Mouse (Mus musculus): Measurements from ENCODE around the gene Srarp. TPM values are rescaled to one million over a fixed set of nuclear protein-coding genes. Genes with fewer than 3 reads are reported as not detected.
A peak's percentile ranks its signal among the peaks of the same experiment; 100 is the strongest.

Gene Srarp
- total RNA-seq, 2 experiments from 2014 or later = 0.91 to 1.0 TPM

DNA sequence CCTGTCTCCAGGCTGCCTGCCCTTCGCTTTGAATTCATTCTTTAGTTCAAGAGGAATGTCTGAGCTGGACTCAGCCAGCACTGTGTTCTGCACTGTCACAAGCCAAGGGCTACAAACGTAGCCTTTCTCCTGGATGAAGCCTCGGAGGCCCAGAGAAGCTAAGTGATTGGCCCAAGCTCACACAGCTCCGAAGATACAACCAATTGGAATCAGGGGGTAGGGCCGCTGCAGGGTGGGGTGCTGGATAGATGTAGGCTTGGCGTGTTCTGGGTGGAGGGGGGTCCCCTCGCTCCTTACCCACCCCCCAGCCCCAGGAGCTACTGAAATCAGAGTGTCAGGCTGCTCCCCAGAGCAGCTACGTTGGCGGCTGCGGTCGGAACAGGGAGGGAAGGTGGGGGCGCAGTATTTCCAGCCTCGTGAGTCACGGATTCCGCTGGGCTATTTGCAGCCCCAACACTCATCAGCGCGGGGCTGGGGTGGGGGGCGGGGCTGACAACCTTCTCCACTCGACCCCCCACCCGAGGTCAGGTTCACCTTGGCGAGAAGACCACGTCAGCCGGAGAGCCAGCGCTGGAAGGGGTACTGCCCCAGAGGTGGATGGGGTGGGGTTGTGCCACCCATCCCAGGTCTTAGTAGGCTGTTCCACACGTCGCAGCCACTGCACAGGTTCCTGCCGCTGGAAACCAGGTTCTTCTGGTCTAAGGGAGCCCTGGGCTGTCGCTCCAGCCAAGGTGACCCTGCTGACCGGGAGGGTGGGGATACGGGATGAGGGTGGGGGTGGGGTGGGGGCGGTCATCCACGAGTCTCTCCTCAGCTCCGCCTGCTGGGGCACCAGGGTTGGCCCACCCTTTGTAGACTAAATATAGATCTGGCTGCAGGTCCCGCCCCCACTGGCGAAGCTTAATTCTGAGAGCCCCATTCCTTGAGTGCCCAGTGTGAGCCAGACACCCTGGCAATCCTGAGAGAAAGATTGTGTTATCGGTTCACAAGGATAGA is 10.1 kb downstream of the Srarp start:
- peak; percentile 68 for DNase-seq

GRCm38 (mm10) chr4:141423691-141424431 is 12.0 kb downstream of the Srarp start:
- DNase-seq = no peak

DNA sequence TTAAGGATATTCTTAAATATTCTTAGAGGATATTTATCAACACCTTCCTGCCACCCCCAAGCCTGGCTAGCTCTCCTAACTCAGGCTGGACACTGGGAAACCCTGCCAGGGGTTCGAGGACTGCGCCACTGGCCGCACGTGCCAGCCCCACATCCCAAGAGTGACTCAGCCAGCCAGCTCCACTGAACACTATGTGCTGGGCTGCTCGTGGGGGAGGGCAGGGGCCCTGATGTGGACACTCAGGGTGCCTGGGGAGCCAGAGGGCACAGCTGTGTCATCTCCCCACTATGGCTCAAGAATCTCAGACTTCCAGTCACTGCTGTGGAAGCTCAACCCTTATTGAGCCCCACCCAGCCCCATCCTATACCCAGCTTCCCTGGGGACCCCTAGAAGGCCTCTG is 12.6 kb downstream of the Srarp start:
- peak; percentile 67 for DNase-seq

DNA sequence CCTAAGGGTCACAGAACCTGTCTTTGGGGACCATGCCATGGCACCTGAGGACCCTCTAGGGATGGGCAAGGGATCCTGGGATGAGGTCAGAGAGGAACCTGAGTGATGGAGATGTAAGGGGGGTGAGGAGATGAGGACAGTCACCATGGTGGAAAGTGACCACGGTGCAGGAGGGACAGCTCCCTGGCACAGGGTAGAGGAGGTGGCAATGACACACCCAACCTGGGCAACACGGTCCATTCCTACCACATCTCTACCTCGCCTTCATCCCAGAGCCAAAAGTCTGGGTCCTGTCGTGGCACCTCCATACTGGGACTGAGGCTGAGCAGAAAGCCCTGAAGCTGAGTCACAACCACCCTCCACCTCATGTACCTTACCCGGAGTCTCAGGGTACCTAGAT is 13.1 kb downstream of the Srarp start:
- no peak for DNase-seq

DNA sequence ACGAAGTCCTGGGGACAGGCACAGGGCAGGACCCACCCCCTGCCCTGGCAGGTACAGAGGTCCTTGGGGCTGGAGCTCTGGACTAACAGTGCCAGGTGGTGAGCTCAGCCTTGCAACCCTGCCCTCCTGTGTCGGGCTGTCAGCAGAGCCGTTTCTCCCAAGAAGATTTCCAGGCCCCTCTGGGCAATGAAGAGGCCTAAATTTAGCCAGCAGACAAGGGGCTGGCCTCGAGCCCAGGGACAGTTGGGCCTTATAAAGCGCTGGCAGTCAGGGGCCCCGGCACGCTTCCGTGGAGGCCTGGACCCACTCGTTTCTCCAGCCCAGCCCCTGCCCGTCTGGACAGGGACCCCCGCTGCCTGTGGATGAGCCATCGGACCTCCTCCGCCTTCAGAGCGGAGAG is 14.5 kb downstream of the Srarp start:
- DNase-seq = peak; percentile 78

GRCm38 (mm10) chr4:141420886-141421285 is 15.0 kb downstream of the Srarp start:
- DNase-seq = no peak

DNA sequence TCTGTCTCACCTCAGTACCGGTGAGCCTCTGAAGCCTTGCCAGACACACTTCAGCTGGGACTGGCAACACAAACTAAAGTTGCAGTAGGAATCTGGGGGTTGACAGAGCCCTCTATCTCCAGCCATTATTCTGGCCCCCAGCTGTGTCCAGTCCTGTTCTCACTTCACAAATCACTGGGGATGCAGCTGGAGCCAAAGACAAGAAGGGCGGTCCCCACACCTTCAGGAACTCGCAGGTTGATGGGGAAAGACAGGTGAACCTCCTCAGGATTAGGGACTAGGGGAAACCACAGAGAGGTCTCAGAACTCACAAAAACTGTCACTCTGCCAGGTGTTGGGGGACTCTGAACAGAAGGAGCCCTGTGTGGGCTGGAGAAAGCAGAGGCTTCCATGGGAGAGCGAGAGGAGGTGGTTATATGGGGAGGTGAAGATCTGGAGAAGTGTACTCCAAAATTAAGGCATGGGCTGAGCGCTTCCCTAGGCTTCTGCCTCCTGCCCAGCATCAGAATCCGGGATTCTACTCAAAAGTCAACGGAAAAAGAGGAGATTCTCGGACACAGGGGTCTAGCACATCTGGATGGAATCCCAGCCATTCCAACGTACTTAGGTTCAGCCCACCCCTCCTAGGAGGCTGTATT is 15.6 kb downstream of the Srarp start, which contains the start of gene Hspb7:
Gene Hspb7, plus strand, starts transcription at position 588 of the 638 bp plus-strand sequence.
- no peak for DNase-seq

GRCm38 (mm10) chr4:141419398-141420191 is 16.3 kb downstream of the Srarp start:
- no peak for DNase-seq

DNA sequence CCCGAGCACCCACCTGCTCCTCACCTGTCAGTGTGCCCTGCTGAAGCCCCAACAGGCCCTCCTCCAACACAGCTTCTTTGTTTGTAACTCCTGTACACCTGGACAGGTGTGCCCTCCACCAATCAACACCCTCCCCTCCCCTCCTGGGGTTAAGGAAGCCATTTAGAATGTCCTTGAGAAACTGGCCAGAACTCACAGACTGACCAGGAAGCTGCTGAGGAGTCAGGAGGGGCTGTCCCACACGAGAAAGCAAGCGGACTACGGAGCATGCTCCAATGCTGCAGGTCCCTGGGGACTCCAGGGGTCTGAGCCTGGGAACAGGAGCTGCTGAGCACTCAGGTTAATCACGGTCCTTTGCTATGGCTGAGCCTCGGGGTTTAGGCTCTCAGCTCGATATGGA is 20.0 kb downstream of the Srarp start, which contains the start of gene Clcnkb:
Gene Clcnkb, minus strand, starts transcription at position 91 of the 400 bp plus-strand sequence.
- no peak for DNase-seq

GRCm38 (mm10) chr4:141411430-141411992 is 24.4 kb downstream of the Srarp start:
- DNase-seq = no peak

DNA sequence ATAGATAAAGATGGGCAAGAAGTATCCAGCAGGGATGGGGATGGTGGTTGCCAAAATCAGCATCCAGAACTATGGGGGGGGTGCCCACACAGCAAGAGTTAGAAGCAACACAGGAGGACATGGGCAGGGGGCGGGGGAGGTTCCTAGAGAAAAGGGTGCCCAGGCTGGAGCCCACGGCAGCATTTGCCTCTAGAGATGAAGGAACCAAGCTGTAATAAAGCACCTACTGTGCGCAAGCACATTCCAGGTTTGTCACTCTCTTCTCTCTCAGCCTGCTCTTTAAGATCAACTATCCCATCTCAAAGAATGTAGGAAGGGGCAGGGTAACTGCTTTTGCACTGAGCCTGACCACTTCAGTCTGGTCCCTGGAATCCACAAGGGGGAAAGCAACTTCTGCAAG is 27.3 kb downstream of the Srarp start:
- no peak for DNase-seq

- DNase-seq = peak; percentile 51
Measured at GRCm38 (mm10) chr4:141406516-141407299, 29.2 kb downstream of the Srarp start.

- no peak for DNase-seq
Measured at GRCm38 (mm10) chr4:141405314-141405622, 30.6 kb downstream of the Srarp start.

DNA sequence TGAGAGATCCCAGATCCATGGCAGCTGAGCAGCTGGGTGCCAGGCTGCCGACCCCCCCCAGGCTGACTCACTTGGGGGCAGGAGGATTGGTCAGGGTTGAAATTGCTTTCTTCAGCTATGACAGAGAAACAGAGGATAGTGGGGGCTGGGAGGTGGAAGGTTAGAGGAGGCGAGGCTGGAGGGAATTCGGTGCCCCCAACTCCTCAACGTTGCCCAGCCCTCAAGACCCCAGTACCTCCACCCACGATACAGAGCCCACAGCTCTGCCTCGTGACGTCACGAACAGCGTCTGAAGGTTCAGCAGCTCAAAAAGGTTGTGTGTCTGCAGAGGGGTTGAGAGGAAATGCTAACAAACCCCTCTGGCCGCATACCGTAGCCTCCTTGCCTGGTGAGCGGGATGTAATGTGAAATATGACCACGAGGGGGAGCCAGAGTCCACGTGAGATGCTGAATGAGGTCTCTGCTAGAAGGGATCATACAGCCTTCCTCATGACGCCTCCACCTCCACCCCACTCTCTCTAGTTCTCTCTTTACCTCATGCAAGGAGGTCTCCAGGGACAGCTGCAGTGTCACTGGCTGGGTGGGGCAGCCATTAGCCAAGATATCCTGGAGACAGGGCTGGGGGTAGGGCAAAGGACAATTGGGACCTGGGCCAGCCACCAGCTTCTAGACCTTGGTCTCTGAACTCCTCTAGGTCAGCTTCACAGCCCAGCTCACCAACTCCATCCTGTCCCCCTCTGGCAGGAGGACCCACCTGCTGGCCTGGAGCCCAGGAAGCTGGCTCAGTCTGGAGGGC is 31.2 kb downstream of the Srarp start:
- DNase-seq = peak; percentile 67

- no peak for DNase-seq
Measured at GRCm38 (mm10) chr4:141400171-141400570, 35.7 kb downstream of the Srarp start.

GRCm38 (mm10) chr4:141398545-141398944 is 37.4 kb downstream of the Srarp start, which contains the start of gene Clcnka:
Clcnka (minus strand) TSS chr4:141398724.
- DNase-seq = no peak

DNA sequence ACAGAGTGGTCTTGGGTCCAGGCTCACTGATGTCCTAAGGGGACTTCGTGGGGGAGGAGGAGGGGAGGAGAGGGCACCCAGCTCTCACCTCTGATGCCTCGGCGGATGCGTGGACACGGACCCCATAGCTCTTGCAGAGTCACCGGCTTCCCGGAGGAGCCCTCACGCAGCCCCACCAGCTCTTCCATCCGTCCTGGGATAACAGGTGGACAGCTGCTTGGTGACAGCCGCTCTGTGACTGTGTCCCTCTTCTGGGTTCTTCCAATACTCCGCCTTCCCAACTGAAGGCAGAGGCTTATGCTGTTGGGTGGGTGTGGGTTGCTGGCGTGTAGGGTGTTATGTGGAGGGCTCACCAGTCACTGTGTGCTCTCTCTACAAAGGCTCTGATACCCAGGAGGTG is 38.0 kb downstream of the Srarp start:
- DNase-seq = no peak

DNA sequence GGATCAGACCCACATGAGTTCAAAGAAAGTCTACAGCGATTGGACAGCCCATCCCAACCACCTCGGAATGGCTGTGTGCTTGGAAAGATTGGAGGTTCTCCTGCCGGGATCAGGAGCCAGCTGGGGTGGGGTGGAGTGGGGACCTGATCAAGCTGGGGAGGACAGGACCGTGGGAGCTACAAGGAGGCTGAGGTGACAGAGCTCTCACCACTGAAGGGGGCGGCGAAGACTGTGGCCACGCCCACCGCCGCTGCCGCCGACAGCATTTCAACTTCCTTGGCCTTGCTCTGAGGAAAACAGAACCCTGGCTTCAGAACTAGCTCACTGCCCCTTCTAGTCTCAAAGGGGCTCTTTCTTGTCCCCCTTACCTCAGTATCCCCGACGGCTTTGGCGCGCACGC is 41.2 kb downstream of the Srarp start:
- DNase-seq = no peak

DNA sequence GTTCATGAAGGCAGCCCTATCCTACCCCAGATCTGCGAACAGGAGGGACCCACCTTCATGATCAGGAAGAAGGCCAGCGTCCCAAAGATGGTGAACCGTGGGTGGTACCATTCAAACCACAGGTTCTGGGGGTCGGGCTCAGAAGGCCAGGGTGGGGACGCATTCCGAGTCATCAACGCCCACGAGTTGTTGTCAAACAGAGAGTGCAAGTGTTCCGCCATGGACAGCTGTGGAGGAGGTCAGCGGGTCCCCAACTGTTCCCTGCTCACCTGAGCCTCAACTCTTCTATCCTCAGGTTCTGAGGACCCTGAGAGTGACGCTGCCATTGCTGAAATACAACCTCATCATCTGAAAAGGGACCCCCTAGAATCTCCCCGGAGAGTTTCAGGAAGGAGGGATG is 44.6 kb downstream of the Srarp start:
- DNase-seq = no peak
